12 mouse cellular contexts compared by ENCODE assay signal in genomic region chr2:69445896-69446472, GRCm38 (mm10).
DNase-seq lines count a peak whose midpoint lies in the region; ATAC-seq lines count a peak whose summit lies in the region.
"Had no signal": no experiment of that assay in that cellular context is flagged by ENCODE, and none has a peak within 500 bp of the region (broad histone marks: within the 10 kb centered on the region; RNA-seq: fewer than 3 reads in every experiment).

No protein-coding gene starts in this region.

- no peak overlapping the region for H3K4me3 ChIP-seq in midbrain, embryonic 11.5 days (ENCODE audit: low read depth, low read length)
- H3K4me3 ChIP-seq in midbrain, embryonic 10.5 days: no peak overlapping the region
- H3K4me3 ChIP-seq: megakaryocyte, embryonic 14.5 days had no signal

- peak; percentile 40 for DNase-seq in embryo, embryonic 10.5 days (ENCODE audit: low spot score)
- DNase-seq in embryo, embryonic 9.5 days (ENCODE audit: extremely low spot score): no peak
- DNase-seq in kidney, adult 9 months: peak; percentile 53
- no peak for DNase-seq in kidney, adult 18-20 months
- DNase-seq in midbrain, embryonic 11.5 days (ENCODE audit: low spot score, missing footprints): peak; percentile 79
- no peak for DNase-seq in midbrain, embryonic 10.5 days (ENCODE audit: low spot score)
- peak; percentile 47 for DNase-seq in retina, embryonic 14.5 days (ENCODE audit: low spot score)
- DNase-seq in urinary bladder, postnatal 10 days (ENCODE audit: low spot score): no peak
- DNase-seq: adrenal gland, postnatal 10 days; heart, adult 11 months; lung, adult 2 months had no signal

- H3K9ac ChIP-seq in midbrain, embryonic 11.5 days (ENCODE audit: low read length): no peak overlapping the region

- H3K27ac ChIP-seq in midbrain, embryonic 11.5 days (ENCODE audit: low read depth, low read length): no peak overlapping the region
- H3K27ac ChIP-seq in midbrain, embryonic 10.5 days (replicated peaks): no peak overlapping the region

- H3K9me3 ChIP-seq in midbrain, embryonic 11.5 days (ENCODE audit: control insufficient read depth, low read length): no peaks in the 10 kb centered on the region
- H3K9me3 ChIP-seq in midbrain, embryonic 10.5 days (replicated peaks): no peaks in the 10 kb centered on the region
- H3K9me3 ChIP-seq: megakaryocyte, embryonic 14.5 days had no signal

- no peaks in the 10 kb centered on the region for H3K4me1 ChIP-seq in midbrain, embryonic 11.5 days (ENCODE audit: control insufficient read depth, insufficient read depth, low read length)
- H3K4me1 ChIP-seq in midbrain, embryonic 10.5 days: no peaks in the 10 kb centered on the region
- H3K4me1 ChIP-seq: megakaryocyte, embryonic 14.5 days had no signal

- H3K36me3 ChIP-seq in midbrain, embryonic 11.5 days (ENCODE audit: control insufficient read depth, insufficient read depth, low read length): no peaks in the 10 kb centered on the region
- H3K36me3 ChIP-seq in midbrain, embryonic 10.5 days: peaks cover 54% of the 10 kb centered on the region

- no peak for ATAC-seq in midbrain, embryonic 11.5 days (ENCODE audit: low FRiP score)

- H3K27me3 ChIP-seq in midbrain, embryonic 11.5 days (ENCODE audit: control insufficient read depth, insufficient read depth, low read length): no peaks in the 10 kb centered on the region
- H3K27me3 ChIP-seq in midbrain, embryonic 10.5 days (ENCODE audit: low read depth, poor library complexity, severe bottlenecking): no peaks in the 10 kb centered on the region
- H3K27me3 ChIP-seq: megakaryocyte, embryonic 14.5 days had no signal

- 73% methylated on average over 4 of the region's 4 CpGs for WGBS in midbrain, embryonic 11.5 days
- WGBS in midbrain, embryonic 10.5 days: 77% methylated on average over 4 of the region's 4 CpGs

- no peak overlapping the region for H3K4me2 ChIP-seq in midbrain, embryonic 11.5 days

Comparison
In these comparisons a context has a peak if more than half of its experiments do, and no peak if none do; other contexts are left out.
1. DNase-seq: peak in embryo, embryonic 10.5 days (single experiment), kidney, adult 9 months (single experiment), midbrain, embryonic 11.5 days (single experiment) and retina, embryonic 14.5 days (single experiment); none in embryo, embryonic 9.5 days (single experiment), kidney, adult 18-20 months (single experiment), midbrain, embryonic 10.5 days (single experiment) and urinary bladder, postnatal 10 days (single experiment).